Mouse (Mus musculus) forebrain, embryonic 16.5 days (tissue): Measurements from ENCODE around the gene Fmo3. TPM values are rescaled to one million over a fixed set of nuclear protein-coding genes. Genes with fewer than 3 reads are reported as not detected.

Experiments used
- ATAC-seq: fragments of 200-750 bp; cut with Nextera tagmentation; 2 replicates; pipeline ENCODE4 v1.8.0; 2017; ENCODE audit warnings: mild to moderate bottlenecking, moderate library complexity
- H3K27ac ChIP-seq: fragments of 300-500 bp; sonication (generic); 2 replicates; pipeline ENCODE4 v1.5.1; 2014; ENCODE audit warnings: low read length, control low read depth
- H3K27me3 ChIP-seq: fragments of 300-500 bp; sonication (generic); replicated peaks from 2 replicates; pipeline ENCODE4 v1.6.1; 2014; ENCODE audit warnings: low read length; ENCODE audit not compliant: control insufficient read depth, insufficient read depth
- H3K36me3 ChIP-seq: fragments of 300-500 bp; sonication (generic); 2 replicates; pipeline ENCODE4 v1.6.1; 2014; ENCODE audit not compliant: control insufficient read depth, insufficient read depth
- H3K4me1 ChIP-seq: fragments of 300-500 bp; sonication (generic); replicated peaks from 2 replicates; pipeline ENCODE4 v1.6.1; 2014; ENCODE audit warnings: low read length; ENCODE audit not compliant: control insufficient read depth, insufficient read depth
- H3K4me2 ChIP-seq: fragments of 300-500 bp; sonication (generic); 2 replicates; pipeline ENCODE4 v1.6.1; 2014; ENCODE audit warnings: mild to moderate bottlenecking, low read length, control low read depth
- H3K4me3 ChIP-seq: fragments of 300-500 bp; sonication (generic); replicated peaks from 2 replicates; pipeline ENCODE4 v1.5.1; 2014; ENCODE audit warnings: mild to moderate bottlenecking, low read length, control low read depth
- H3K9ac ChIP-seq: fragments of 300-500 bp; sonication (generic); replicated peaks from 2 replicates; pipeline ENCODE4 v1.6.1; 2014; ENCODE audit warnings: low read depth, low read length, control low read depth
- H3K9me3 ChIP-seq: fragments of 300-500 bp; sonication (generic); 2 replicates; pipeline ENCODE4 v1.6.1; 2016; ENCODE audit warnings: low read length; ENCODE audit not compliant: control insufficient read depth
- WGBS: fragments of 180-500 bp; shearing (Covaris S2); extraction: QIAGEN DNeasy Blood & Tissue Kit; methylation state at CpG from one replicate; pipeline ENCODE4 v1.1.7; 2014; 5-methylcytosine and 5-hydroxymethylcytosine counted together
- polyA plus RNA-seq: library from polyadenylated mRNA; unstranded; fragments of >200 nt; fragmentation: Nextera tagmentation; extraction: Ambion mirVana; gene quantifications from 2 replicates; pipeline ENCODE4 v1.2.1, GENCODE M21; 2015

Gene Fmo3
- not detected in 2 replicates for polyA plus RNA-seq

DNA sequence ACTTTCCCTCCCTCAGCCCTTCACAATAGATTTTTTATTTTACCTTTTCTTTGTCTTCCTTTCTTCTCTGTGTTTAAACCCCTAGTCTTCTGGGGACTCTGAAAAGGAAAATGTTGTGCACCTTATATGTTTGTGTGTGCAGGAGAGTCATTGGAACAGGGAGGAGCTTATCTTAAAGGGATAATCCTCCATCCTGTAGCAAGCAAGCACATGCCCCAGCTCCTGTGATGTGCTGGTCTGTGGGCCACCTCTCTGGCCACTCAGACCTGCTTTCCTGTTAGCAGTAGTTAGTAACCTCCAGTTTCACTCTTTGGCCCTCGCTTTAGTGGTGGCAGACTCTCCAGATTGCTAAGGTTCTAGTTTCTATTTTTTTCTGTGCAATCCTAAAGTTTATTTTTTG lies at the start of gene Fmo3:
Gene Fmo3, minus strand, starts transcription at position 101 of the 400 bp plus-strand sequence.
- Histone ChIP-seq H3K4me2 (no peak within 1 kb of the TSS), H3K9ac (no peak within 1 kb of the TSS), H3K4me1 (no peaks in the 10 kb centered on the region), H3K9me3 (no peaks in the 10 kb centered on the region), H3K36me3 (no peaks in the 10 kb centered on the region), H3K4me3 (no peak within 1 kb of the TSS), H3K27ac (no peak within 1 kb of the TSS), H3K27me3 (no peaks in the 10 kb centered on the region)
- 80% methylated on average over 1 of the region's 1 CpGs for whole genome bisulfite sequencing
- ATAC-seq = no peak

DNA sequence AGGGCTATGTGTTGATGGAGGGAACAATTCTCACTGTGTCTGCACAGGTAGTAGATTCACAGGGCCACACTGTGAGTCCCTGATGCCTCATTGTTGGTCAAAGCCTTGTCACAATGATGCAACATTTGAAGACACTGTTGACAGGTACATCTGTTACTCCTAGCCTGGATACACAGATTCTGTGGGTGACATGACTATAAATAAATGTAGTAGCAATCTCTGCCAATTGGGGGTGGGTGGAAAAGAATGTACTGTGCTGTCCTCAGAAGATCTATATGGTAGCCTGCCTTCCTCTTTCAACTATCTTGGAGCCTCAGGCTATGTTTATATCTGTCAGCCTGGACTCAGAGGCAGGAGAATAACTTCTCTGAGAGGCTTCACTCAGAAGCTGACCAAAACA lies 38.7 kb upstream of the Fmo3 start:
- Histone ChIP-seq H3K36me3 (no peaks in the 10 kb centered on the region), H3K9me3 (no peaks in the 10 kb centered on the region), H3K27me3 (no peaks in the 10 kb centered on the region), H3K4me3 (no peak overlapping the region), H3K4me2 (no peak overlapping the region), H3K4me1 (no peaks in the 10 kb centered on the region), H3K27ac (no peak overlapping the region), H3K9ac (no peak overlapping the region)
- ATAC-seq = no peak

DNA sequence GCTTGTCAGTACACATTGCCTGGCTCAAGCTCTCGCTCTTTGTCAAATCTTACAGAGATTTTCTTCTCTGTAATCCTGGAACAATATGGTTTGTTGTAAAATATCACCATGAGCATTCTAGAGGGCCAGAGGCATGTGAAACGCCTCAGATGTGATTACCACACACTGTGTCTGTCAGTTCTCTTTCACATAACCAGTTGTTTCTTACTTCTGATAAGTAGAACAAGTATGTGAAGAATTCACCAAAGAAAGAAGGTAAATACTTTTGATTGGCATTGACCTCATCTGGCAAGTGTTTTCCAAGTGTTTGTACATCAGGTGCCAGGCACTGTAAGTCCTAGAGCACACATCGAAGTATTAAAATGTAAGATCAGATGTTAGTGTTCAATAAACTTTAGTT lies 24.9 kb upstream of the Fmo3 start:
- no peak for ATAC-seq
- no peak overlapping the region for H3K27ac ChIP-seq
- H3K4me3 ChIP-seq = no peak overlapping the region
- no peaks in the 10 kb centered on the region for H3K9me3 ChIP-seq
- H3K36me3 ChIP-seq = no peaks in the 10 kb centered on the region
- H3K9ac ChIP-seq = no peak overlapping the region
- no peaks in the 10 kb centered on the region for H3K4me1 ChIP-seq
- H3K27me3 ChIP-seq = no peaks in the 10 kb centered on the region
- 68% methylated on average over 3 of the region's 3 CpGs for WGBS
- H3K4me2 ChIP-seq = no peak overlapping the region

DNA sequence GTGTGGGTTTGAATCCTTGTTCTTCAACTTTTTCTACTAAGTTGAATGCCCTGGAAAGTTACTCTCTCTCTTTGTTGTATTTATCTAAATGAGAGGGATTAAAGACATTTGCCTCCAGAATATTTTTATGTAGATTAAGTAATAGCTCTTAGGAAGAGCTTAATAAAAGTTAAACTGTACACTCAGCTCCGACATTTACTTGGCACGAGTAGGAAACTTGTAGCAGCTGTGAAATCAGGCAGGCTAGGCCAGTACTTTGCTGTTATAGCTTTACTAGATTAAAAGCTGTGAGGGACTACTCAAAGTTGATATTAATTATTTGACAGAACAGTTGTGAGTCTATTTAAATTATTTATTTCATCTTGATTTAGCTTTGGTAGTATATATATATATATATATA lies 19.2 kb upstream of the Fmo3 start:
- Histone ChIP-seq H3K4me2 (no peak overlapping the region), H3K4me3 (no peak overlapping the region), H3K9ac (no peak overlapping the region), H3K27me3 (no peaks in the 10 kb centered on the region), H3K9me3 (no peaks in the 10 kb centered on the region), H3K27ac (no peak overlapping the region), H3K4me1 (no peaks in the 10 kb centered on the region), H3K36me3 (no peaks in the 10 kb centered on the region)
- ATAC-seq = no peak
- WGBS = 85% methylated on average over 2 of the region's 2 CpGs

DNA sequence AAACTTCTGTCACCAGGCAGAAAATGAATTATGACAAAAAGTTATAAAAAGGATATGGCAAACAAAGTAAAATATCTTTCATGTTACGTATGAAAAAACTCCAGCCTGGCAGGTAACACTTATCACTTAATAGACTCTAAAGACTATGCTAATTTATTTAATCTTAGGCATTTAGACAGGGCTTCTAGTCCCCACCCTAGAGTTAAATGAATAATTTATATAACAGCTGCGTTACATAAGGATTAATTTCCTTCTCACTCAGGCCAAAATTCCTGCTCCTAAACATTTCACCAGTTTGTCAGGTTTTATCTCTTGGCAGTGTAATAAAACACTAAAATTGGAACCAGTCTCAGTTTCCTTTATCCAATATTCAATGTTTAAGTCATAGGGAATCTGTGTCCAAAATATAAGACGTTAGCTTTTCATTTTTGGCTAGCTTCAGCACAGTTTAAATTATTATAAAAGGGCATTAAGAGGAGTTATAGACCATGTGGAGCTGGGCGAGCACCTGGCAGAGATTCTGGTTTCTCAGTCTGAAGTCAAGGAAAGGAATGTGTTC lies 17.0 kb upstream of the Fmo3 start:
- H3K36me3 ChIP-seq = no peaks in the 10 kb centered on the region
- H3K4me2 ChIP-seq = no peak overlapping the region
- no peaks in the 10 kb centered on the region for H3K4me1 ChIP-seq
- no peak overlapping the region for H3K4me3 ChIP-seq
- 67% methylated on average over 4 of the region's 4 CpGs for WGBS
- H3K27ac ChIP-seq = no peak overlapping the region
- no peaks in the 10 kb centered on the region for H3K9me3 ChIP-seq
- no peak overlapping the region for H3K9ac ChIP-seq
- ATAC-seq = no peak
- no peaks in the 10 kb centered on the region for H3K27me3 ChIP-seq

DNA sequence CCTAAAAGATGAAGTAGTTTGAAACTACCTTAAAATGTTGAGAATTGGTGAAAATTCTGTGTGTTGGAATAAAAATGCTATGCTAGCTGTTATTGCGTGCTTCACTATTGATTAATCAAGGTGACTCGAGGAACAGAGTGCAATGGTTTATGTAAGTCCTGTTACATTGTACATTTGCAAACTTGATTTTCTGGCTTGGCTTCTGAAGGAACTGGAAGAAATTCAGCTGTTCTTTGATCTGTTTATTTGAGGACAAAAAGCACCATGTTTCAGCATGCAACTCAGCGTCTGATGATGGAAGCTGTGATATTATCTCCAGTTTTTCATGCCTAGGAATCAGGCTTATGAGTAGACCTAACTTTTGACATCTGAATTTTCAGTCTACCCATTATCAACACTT lies 3.2 kb upstream of the Fmo3 start:
- H3K4me1 ChIP-seq = no peaks in the 10 kb centered on the region
- no peak overlapping the region for H3K27ac ChIP-seq
- 94% methylated on average over 3 of the region's 3 CpGs for WGBS
- H3K9me3 ChIP-seq = no peaks in the 10 kb centered on the region
- H3K9ac ChIP-seq = no peak overlapping the region
- ATAC-seq = no peak
- H3K36me3 ChIP-seq = no peaks in the 10 kb centered on the region
- no peaks in the 10 kb centered on the region for H3K27me3 ChIP-seq
- H3K4me3 ChIP-seq = no peak overlapping the region
- H3K4me2 ChIP-seq = no peak overlapping the region

DNA sequence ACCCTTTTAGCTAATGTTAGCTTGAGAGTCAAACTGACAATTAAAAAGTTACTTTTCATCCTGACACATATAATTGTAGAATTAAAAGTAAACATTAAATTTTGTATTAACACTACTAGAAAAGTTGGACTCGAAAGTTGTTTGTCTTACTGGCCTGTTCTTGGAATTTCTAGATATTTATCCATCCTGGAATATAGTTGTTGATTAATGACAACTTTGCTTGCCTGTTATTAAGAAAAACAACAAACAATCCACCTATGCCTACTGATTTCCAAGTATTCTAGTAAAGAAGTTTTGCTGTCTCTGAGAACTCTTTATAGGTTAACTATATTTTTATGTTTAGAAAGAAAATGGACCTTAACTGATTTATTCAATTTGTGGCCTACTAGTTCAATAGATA lies 2.4 kb upstream of the Fmo3 start:
- Histone ChIP-seq H3K9me3 (no peaks in the 10 kb centered on the region), H3K9ac (no peak overlapping the region), H3K27me3 (no peaks in the 10 kb centered on the region), H3K36me3 (no peaks in the 10 kb centered on the region), H3K4me3 (no peak overlapping the region), H3K4me1 (no peaks in the 10 kb centered on the region), H3K27ac (no peak overlapping the region), H3K4me2 (no peak overlapping the region)
- ATAC-seq = no peak
- 90% methylated on average over 1 of the region's 1 CpGs for WGBS

DNA sequence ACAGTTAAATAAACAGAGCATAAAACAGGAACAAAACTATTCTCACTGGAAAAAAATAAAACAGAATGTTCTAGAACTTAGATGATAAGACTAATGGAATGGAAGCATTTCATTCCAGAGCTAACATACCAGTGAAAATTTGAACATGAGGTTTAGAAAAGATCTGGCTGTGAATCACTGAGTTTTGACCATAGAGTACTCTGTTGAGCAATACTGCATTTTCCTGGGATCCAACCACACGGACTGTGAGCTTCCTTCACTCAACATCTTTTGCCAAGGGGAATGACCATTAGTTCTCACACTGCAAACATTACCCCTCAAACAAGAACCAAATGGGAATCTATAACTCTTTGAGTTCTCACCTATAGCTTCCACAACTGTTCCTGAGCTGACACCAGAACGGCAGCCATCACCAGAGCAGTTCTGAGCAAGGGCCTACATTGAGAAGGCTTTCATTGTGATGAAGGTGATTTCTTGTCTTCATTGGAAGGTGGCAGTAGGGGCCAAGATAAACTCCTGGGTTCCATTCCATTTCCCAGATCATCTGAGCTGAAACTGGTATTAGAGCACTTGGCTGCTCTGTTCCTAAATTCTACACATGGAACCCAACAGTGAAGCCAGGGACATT lies 1.9 kb upstream of the Fmo3 start:
- H3K4me3 ChIP-seq = no peak overlapping the region
- no peaks in the 10 kb centered on the region for H3K27me3 ChIP-seq
- 91% methylated on average over 2 of the region's 2 CpGs for WGBS
- H3K27ac ChIP-seq = no peak overlapping the region
- H3K4me2 ChIP-seq = no peak overlapping the region
- no peaks in the 10 kb centered on the region for H3K4me1 ChIP-seq
- no peaks in the 10 kb centered on the region for H3K9me3 ChIP-seq
- H3K9ac ChIP-seq = no peak overlapping the region
- no peaks in the 10 kb centered on the region for H3K36me3 ChIP-seq
- no peak for ATAC-seq

DNA sequence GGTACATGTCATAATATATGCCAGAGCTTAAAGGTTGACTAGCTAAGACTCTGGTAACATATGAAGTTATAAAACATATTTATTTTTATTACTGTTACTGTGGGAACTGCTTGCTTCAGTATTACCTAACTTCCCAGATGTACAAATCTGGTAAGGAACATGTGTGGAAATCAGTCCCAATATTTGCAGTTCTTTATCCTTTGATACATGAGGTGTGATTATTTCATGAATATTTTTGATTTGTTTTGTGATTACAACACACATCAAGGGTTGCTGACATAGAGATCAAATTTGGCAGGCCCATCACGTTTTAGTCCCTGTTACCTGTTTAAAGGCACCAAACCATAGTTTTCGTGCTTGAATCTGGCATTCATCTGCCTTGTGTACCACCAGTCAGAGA lies 20.8 kb downstream of the Fmo3 start:
- Histone ChIP-seq H3K4me2 (no peak overlapping the region), H3K4me1 (no peaks in the 10 kb centered on the region), H3K27me3 (no peaks in the 10 kb centered on the region), H3K9ac (no peak overlapping the region), H3K9me3 (no peaks in the 10 kb centered on the region), H3K36me3 (no peaks in the 10 kb centered on the region), H3K4me3 (no peak overlapping the region), H3K27ac (no peak overlapping the region)
- no peak for ATAC-seq
- 62% methylated on average over 2 of the region's 2 CpGs for whole genome bisulfite sequencing

DNA sequence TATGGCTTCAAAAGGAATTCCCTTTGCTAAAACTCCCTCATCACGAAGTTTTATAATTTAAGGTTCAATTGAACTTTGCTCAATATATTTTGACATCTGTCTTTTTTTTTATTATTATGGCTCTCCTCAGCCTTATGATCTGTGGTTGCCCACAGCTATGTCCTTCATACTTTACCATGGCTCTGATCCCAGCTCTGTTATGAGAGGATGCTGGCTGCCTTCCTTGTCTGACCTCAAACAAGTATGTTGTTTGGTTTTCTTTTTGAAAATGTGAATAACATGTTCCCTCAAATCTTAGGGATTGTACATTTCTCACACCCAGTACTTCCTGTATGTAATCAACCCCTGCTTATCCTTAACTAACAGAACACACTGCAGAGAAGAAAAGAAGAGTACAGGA lies 26.9 kb downstream of the Fmo3 start:
- H3K27me3 ChIP-seq = no peaks in the 10 kb centered on the region
- no peaks in the 10 kb centered on the region for H3K4me1 ChIP-seq
- no peak overlapping the region for H3K27ac ChIP-seq
- ATAC-seq = no peak
- no peak overlapping the region for H3K4me3 ChIP-seq
- H3K9ac ChIP-seq = no peak overlapping the region
- no peak overlapping the region for H3K4me2 ChIP-seq
- no peaks in the 10 kb centered on the region for H3K36me3 ChIP-seq
- no peaks in the 10 kb centered on the region for H3K9me3 ChIP-seq
- WGBS = 87% methylated on average over 1 of the region's 1 CpGs
